Mouse (Mus musculus): ENCODE data around the gene Atcay. TPM values are rescaled to one million over a fixed set of nuclear protein-coding genes. Genes with fewer than 3 reads are reported as not detected.
"Not testable (repeated sequence)": the region's sequence is repeated elsewhere in the genome, so short reads cannot be mapped to it uniquely, and the experiment has no call there.

Gene Atcay
- polyA plus RNA-seq, 1 experiment, result 0.95 TPM

- TF ChIP-seq CTCF (IDR thresholded peaks at IDR 0.05; ENCODE audit: extremely low read depth, insufficient read depth, insufficient read length, insufficient replicate concordance), result no peak
- no peak for TF ChIP-seq POLR2A (IDR thresholded peaks at IDR 0.05; ENCODE audit: low read depth, low read length)
- WGBS, result 13% methylated on average over 16 of the region's 16 CpGs
- Histone ChIP-seq H3K4me1 (ENCODE audit: control insufficient read depth, insufficient read depth, insufficient read length) (peaks cover 14% of the 10 kb centered on the region; the same call in 1 of the 2 replicates), H3K27me3 (ENCODE audit: control insufficient read depth, insufficient read depth, low read length) (no peaks in the 10 kb centered on the region), H3K4me3 (ENCODE audit: extremely low read depth, insufficient read depth, insufficient read length) (peak overlapping the region; percentile 80), H3K27ac (ENCODE audit: insufficient read depth, low read length) (peak overlapping the region; percentile 90; the same call in 1 of the 2 replicates), H3K36me3 (ENCODE audit: control insufficient read depth, insufficient read depth, low read length) (peaks cover 44% of the 10 kb centered on the region)
- no peak for DNase-seq (ENCODE audit: low read depth in 1 of 2, low spot score in 2 of 2)
Measured at GRCm38 (mm10) chr10:81177491-81177925, 53.1 kb downstream of the Atcay start.

GRCm38 (mm10) chr10:81176466-81177271 lies 54.0 kb downstream of the Atcay start, which contains the start of gene Eef2:
Gene Eef2 (plus strand): TSS chr10:81176631.
- DNase-seq (ENCODE audit: low read depth in 1 of 2, low spot score in 2 of 2), result peak; percentile 92 to 98
- Histone ChIP-seq H3K27me3 (ENCODE audit: control insufficient read depth, insufficient read depth, low read length) (no peaks in the 10 kb centered on the region), H3K36me3 (ENCODE audit: control insufficient read depth, insufficient read depth, low read length) (peaks cover 37% of the 10 kb centered on the region), H3K4me3 (ENCODE audit: extremely low read depth, insufficient read depth, insufficient read length) (peak within 1 kb of the TSS; percentile 80), H3K4me1 (ENCODE audit: control insufficient read depth, insufficient read depth, insufficient read length) (peaks cover 14% of the 10 kb centered on the region; the same call in 1 of the 2 replicates), H3K27ac (ENCODE audit: insufficient read depth, low read length) (peak within 1 kb of the TSS; percentile 90)
- under 1% methylated on average over 76 of the region's 77 CpGs for WGBS
- TF ChIP-seq POLR2A (IDR thresholded peaks at IDR 0.05; ENCODE audit: low read depth, low read length) (peak; percentile 96), CTCF (IDR thresholded peaks at IDR 0.05; ENCODE audit: extremely low read depth, insufficient read depth, insufficient read length, insufficient replicate concordance) (no peak)

GRCm38 (mm10) chr10:81175936-81176465 lies 54.6 kb downstream of the Atcay start:
- TF ChIP-seq CTCF (IDR thresholded peaks at IDR 0.05; ENCODE audit: extremely low read depth, insufficient read depth, insufficient read length, insufficient replicate concordance), result no peak
- no peak for TF ChIP-seq POLR2A (IDR thresholded peaks at IDR 0.05; ENCODE audit: low read depth, low read length)
- peak overlapping the region; percentile 25; the same call in 1 of the 2 replicates for H3K4me3 ChIP-seq (ENCODE audit: extremely low read depth, insufficient read depth, insufficient read length)
- H3K27me3 ChIP-seq (ENCODE audit: control insufficient read depth, insufficient read depth, low read length), result no peaks in the 10 kb centered on the region
- H3K4me1 ChIP-seq (ENCODE audit: control insufficient read depth, insufficient read depth, insufficient read length), result peaks cover 14% of the 10 kb centered on the region; the same call in 1 of the 2 replicates
- 14% methylated on average over 13 of the region's 13 CpGs for WGBS
- H3K27ac ChIP-seq (ENCODE audit: insufficient read depth, low read length), result peak overlapping the region; percentile 30
- DNase-seq (ENCODE audit: low read depth in 1 of 2, low spot score in 2 of 2), result no peak
- peaks cover 31% of the 10 kb centered on the region for H3K36me3 ChIP-seq (ENCODE audit: control insufficient read depth, insufficient read depth, low read length)

GRCm38 (mm10) chr10:81175345-81175701 lies 55.3 kb downstream of the Atcay start:
- not testable (repeated sequence) for H3K27me3 ChIP-seq (ENCODE audit: control insufficient read depth, insufficient read depth, low read length); H3K4me3 ChIP-seq (ENCODE audit: extremely low read depth, insufficient read depth, insufficient read length); DNase-seq (ENCODE audit: low read depth in 1 of 2, low spot score in 2 of 2)
- Histone ChIP-seq H3K27ac (ENCODE audit: insufficient read depth, low read length) (peak overlapping the region; percentile 52; the same call in 1 of the 2 replicates), H3K36me3 (ENCODE audit: control insufficient read depth, insufficient read depth, low read length) (peaks cover 25% of the 10 kb centered on the region), H3K4me1 (ENCODE audit: control insufficient read depth, insufficient read depth, insufficient read length) (peaks cover 14% of the 10 kb centered on the region; the same call in 1 of the 2 replicates)
- WGBS, result 15% methylated on average over 4 of the region's 4 CpGs

GRCm38 (mm10) chr10:81174617-81175344 lies 55.9 kb downstream of the Atcay start:
- Histone ChIP-seq H3K27ac (ENCODE audit: insufficient read depth, low read length) (0 out of 2 replicates have a peak overlapping the region, but pooled peaks have one; percentile 10), H3K36me3 (ENCODE audit: control insufficient read depth, insufficient read depth, low read length) (peaks cover 20% of the 10 kb centered on the region), H3K4me3 (ENCODE audit: extremely low read depth, insufficient read depth, insufficient read length) (no peak overlapping the region), H3K27me3 (ENCODE audit: control insufficient read depth, insufficient read depth, low read length) (no peaks in the 10 kb centered on the region), H3K4me1 (ENCODE audit: control insufficient read depth, insufficient read depth, insufficient read length) (peaks cover 14% of the 10 kb centered on the region; the same call in 1 of the 2 replicates)
- peak; percentile 73 to 87 for DNase-seq (ENCODE audit: low read depth in 1 of 2, low spot score in 2 of 2)
- 18% methylated on average over 29 of the region's 29 CpGs for WGBS
- TF ChIP-seq POLR2A (IDR thresholded peaks at IDR 0.05; ENCODE audit: low read depth, low read length) (no peak), CTCF (IDR thresholded peaks at IDR 0.05; ENCODE audit: extremely low read depth, insufficient read depth, insufficient read length, insufficient replicate concordance) (peak; percentile 99)

GRCm38 (mm10) chr10:81173132-81173531 lies 57.5 kb downstream of the Atcay start:
- DNase-seq (ENCODE audit: low read depth in 1 of 2, low spot score in 2 of 2), result peak; percentile 60 to 74
- peaks cover 3% of the 10 kb centered on the region for H3K36me3 ChIP-seq (ENCODE audit: control insufficient read depth, insufficient read depth, low read length)
- 5% methylated on average over 21 of the region's 21 CpGs for WGBS
- no peaks in the 10 kb centered on the region for H3K27me3 ChIP-seq (ENCODE audit: control insufficient read depth, insufficient read depth, low read length)
- TF ChIP-seq CTCF (IDR thresholded peaks at IDR 0.05; ENCODE audit: extremely low read depth, insufficient read depth, insufficient read length, insufficient replicate concordance) (peak; percentile 88), POLR2A (IDR thresholded peaks at IDR 0.05; ENCODE audit: low read depth, low read length) (peak; percentile 38; the same call in 1 of the 2 replicates)
- 0 out of 2 replicates have a peak overlapping the region, but pooled peaks have one; percentile 20 for H3K4me3 ChIP-seq (ENCODE audit: extremely low read depth, insufficient read depth, insufficient read length)
- peaks cover 14% of the 10 kb centered on the region; the same call in 1 of the 2 replicates for H3K4me1 ChIP-seq (ENCODE audit: control insufficient read depth, insufficient read depth, insufficient read length)
- peak overlapping the region; percentile 79 for H3K27ac ChIP-seq (ENCODE audit: insufficient read depth, low read length)

GRCm38 (mm10) chr10:81169411-81169900 lies 61.2 kb downstream of the Atcay start:
- not testable (repeated sequence) for H3K36me3 ChIP-seq (ENCODE audit: control insufficient read depth, insufficient read depth, low read length); H3K4me1 ChIP-seq (ENCODE audit: control insufficient read depth, insufficient read depth, insufficient read length); H3K27me3 ChIP-seq (ENCODE audit: control insufficient read depth, insufficient read depth, low read length)
- Histone ChIP-seq H3K4me3 (ENCODE audit: extremely low read depth, insufficient read depth, insufficient read length) (peak overlapping the region; percentile 35; the same call in 1 of the 2 replicates), H3K27ac (ENCODE audit: insufficient read depth, low read length) (peak overlapping the region; percentile 93)
- peak in 1 of 2 experiments; percentile 70 for DNase-seq (ENCODE audit: low read depth in 1 of 2, low spot score in 2 of 2)
- WGBS, result 2% methylated on average over 14 of the region's 14 CpGs

All from spleen, adult 2 months (tissue).